Mouse (Mus musculus) G1E (cell line): Measurements from ENCODE around the gene Mkrn1. TPM values are rescaled to one million over a fixed set of nuclear protein-coding genes. Genes with fewer than 3 reads are reported as not detected.
"Not testable (repeated sequence)": the region's sequence is repeated elsewhere in the genome, so short reads cannot be mapped to it uniquely, and the experiment has no call there.

Source experiments
- ATAC-seq: 2 replicates; pipeline ENCODE4 v1.8.0; 2016; ENCODE audit warnings: mild to moderate bottlenecking; ENCODE audit not compliant: insufficient number of reproducible peaks, poor library complexity, low FRiP score, severe bottlenecking; ENCODE audit errors: extremely low read depth
- DNase-seq: peaks from one replicate; pipeline ENCODE4 v3.0.0; 2012; ENCODE audit warnings: low spot score
- H3K27me3 ChIP-seq: 2 replicates; pipeline ENCODE4 v1.6.1; 2012; ENCODE audit warnings: mild to moderate bottlenecking, low read length, inconsistent platforms; ENCODE audit not compliant: insufficient read depth
- H3K36me3 ChIP-seq: replicated peaks from 2 replicates; pipeline ENCODE3; 2012; ENCODE audit warnings: mild to moderate bottlenecking, inconsistent platforms
- H3K4me1 ChIP-seq: 2 replicates; pipeline ENCODE4 v1.6.1; 2012; ENCODE audit warnings: low read depth, low read length, inconsistent platforms, mixed read lengths; ENCODE audit not compliant: insufficient read depth
- H3K4me3 ChIP-seq: 2 replicates; pipeline ENCODE4 v1.5.1; 2012; ENCODE audit warnings: low read depth, mild to moderate bottlenecking, inconsistent platforms, low read length, moderate library complexity, mixed read lengths
- H3K9me3 ChIP-seq: replicated peaks from 2 replicates; pipeline ENCODE4 v1.6.1; 2012; ENCODE audit warnings: inconsistent platforms
- CTCF ChIP-seq: IDR thresholded peaks from 2 replicates; pipeline ENCODE4 v1.5.1; 2012; ENCODE audit warnings: low read depth, low read length, inconsistent platforms, mixed read lengths
- GATA1 ChIP-seq: IDR thresholded peaks from 2 replicates; pipeline ENCODE4 v1.6.1; 2012; ENCODE audit warnings: borderline replicate concordance, low read length, inconsistent platforms, mixed read lengths
- GATA2 ChIP-seq: IDR thresholded peaks from 2 replicates; pipeline ENCODE4 v1.6.1; 2012; ENCODE audit warnings: low read depth, low read length, inconsistent platforms, borderline replicate concordance
- POLR2AphosphoS5 ChIP-seq: IDR thresholded peaks from 2 replicates; pipeline ENCODE4 v1.6.1; 2012; ENCODE audit warnings: low read depth, low read length, inconsistent platforms; ENCODE audit not compliant: insufficient replicate concordance
- TAL1 ChIP-seq: conservative IDR thresholded peaks from 2 replicates; pipeline ENCODE4 v1.6.1; 2012; ENCODE audit warnings: low read depth, low read length, inconsistent platforms, mixed read lengths
- polyA plus RNA-seq: library from polyadenylated mRNA; stranded (reverse); fragments of >175 nt; gene quantifications from 2 replicates; pipeline ENCODE4 v1.2.3, GENCODE M21; 2012
- total RNA-seq, 2 experiments: library from RNA; stranded (forward) in 1 of 2; stranded (reverse) in 1 of 2; fragments of 200-1000 nt in 1 of 2; fragments of >200 nt in 1 of 2; fragmentation: Nextera tagmentation in 1 of 2; gene quantifications; 2 replicates each; pipeline ENCODE4 v1.2.3; 2014 to 2017

The Mkrn1 gene
- total and polyA plus RNA-seq, 3 experiments = 45.4 to 60.5 (median 59.5) TPM

- Histone ChIP-seq H3K4me1 (peaks cover 42% of the 10 kb centered on the region), H3K4me3 (no peak overlapping the region), H3K36me3 (no peaks in the 10 kb centered on the region), H3K27me3 (no peaks in the 10 kb centered on the region), H3K9me3 (no peaks in the 10 kb centered on the region)
- ATAC-seq (no peak), DNase-seq (no peak)
- TF ChIP-seq TAL1 = no peak; the same call in 1 of the 2 replicates
- TF ChIP-seq POLR2AphosphoS5 = no peak
- TF ChIP-seq CTCF = no peak
- no peak for TF ChIP-seq GATA2
- no peak for TF ChIP-seq GATA1
Measured at GRCm38 (mm10) chr6:39423686-39424085, 3.4 kb upstream of the Mkrn1 start.

- H3K4me1 ChIP-seq = peaks cover 42% of the 10 kb centered on the region
- no peaks in the 10 kb centered on the region for H3K36me3 ChIP-seq
- no peak overlapping the region for H3K4me3 ChIP-seq
- H3K9me3 ChIP-seq = no peaks in the 10 kb centered on the region
- ATAC-seq (no peak), DNase-seq (no peak)
- H3K27me3 ChIP-seq = no peaks in the 10 kb centered on the region
- TF ChIP-seq GATA1 = no peak
Measured at GRCm38 (mm10) chr6:39423130-39423551, 2.9 kb upstream of the Mkrn1 start.

GRCm38 (mm10) chr6:39420867-39421266 is 605 bp upstream of the Mkrn1 start:
- H3K9me3 ChIP-seq = no peaks in the 10 kb centered on the region

GRCm38 (mm10) chr6:39419386-39419850 is 844 bp downstream of the Mkrn1 start:
- Histone ChIP-seq H3K4me3 (peak overlapping the region; percentile 100), H3K27me3 (no peaks in the 10 kb centered on the region), H3K4me1 (peaks cover 58% of the 10 kb centered on the region), H3K36me3 (peaks cover 17% of the 10 kb centered on the region), H3K9me3 (no peaks in the 10 kb centered on the region)
- ATAC-seq = no peak
- DNase-seq = no peak
- TF ChIP-seq TAL1 = no peak
- TF ChIP-seq CTCF = no peak
- TF ChIP-seq GATA1 = no peak
- no peak for TF ChIP-seq POLR2AphosphoS5
- TF ChIP-seq GATA2 = no peak

More at GRCm38 (mm10) chr6:39420867-39421266, 605 bp upstream of the Mkrn1 start:
- TF ChIP-seq POLR2AphosphoS5 = no peak
- no peak for TF ChIP-seq GATA1
- TF ChIP-seq GATA2 = no peak
- no peak for TF ChIP-seq CTCF
- no peak for TF ChIP-seq TAL1
- H3K4me1 ChIP-seq = peaks cover 56% of the 10 kb centered on the region
- no peak for ATAC-seq
- DNase-seq = no peak
- H3K27me3 ChIP-seq = no peaks in the 10 kb centered on the region
- H3K36me3 ChIP-seq = peaks cover 9% of the 10 kb centered on the region
- H3K4me3 ChIP-seq = peak overlapping the region; percentile 100; the same call in 1 of the 2 replicates

GRCm38 (mm10) chr6:39416654-39417053 is 3.6 kb downstream of the Mkrn1 start:
- peaks cover 38% of the 10 kb centered on the region for H3K4me1 ChIP-seq
- H3K27me3 ChIP-seq, H3K9me3 ChIP-seq, ATAC-seq, H3K4me3 ChIP-seq, DNase-seq: not testable (repeated sequence)
- peaks cover 28% of the 10 kb centered on the region for H3K36me3 ChIP-seq

- Histone ChIP-seq H3K27me3 (no peaks in the 10 kb centered on the region), H3K4me3 (no peak overlapping the region), H3K4me1 (peaks cover 36% of the 10 kb centered on the region), H3K36me3 (peaks cover 32% of the 10 kb centered on the region), H3K9me3 (no peaks in the 10 kb centered on the region)
- no peak for DNase-seq
- TF ChIP-seq CTCF (peak; percentile 62), GATA1 (no peak)
- no peak for ATAC-seq
Measured at GRCm38 (mm10) chr6:39415762-39416161, 4.5 kb downstream of the Mkrn1 start.

- Histone ChIP-seq H3K27me3 (no peaks in the 10 kb centered on the region), H3K36me3 (peaks cover 46% of the 10 kb centered on the region), H3K4me1 (peaks cover 29% of the 10 kb centered on the region), H3K9me3 (no peaks in the 10 kb centered on the region), H3K4me3 (no peak overlapping the region)
- ATAC-seq = no peak
- DNase-seq = no peak
- TF ChIP-seq GATA2 (no peak), POLR2AphosphoS5 (no peak), TAL1 (no peak), CTCF (no peak), GATA1 (no peak)
Measured at GRCm38 (mm10) chr6:39414106-39414505, 6.2 kb downstream of the Mkrn1 start.
